Mouse (Mus musculus) heart, embryonic 14.5 days (tissue): Measurements from ENCODE around the gene Cog4. TPM values are rescaled to one million over a fixed set of nuclear protein-coding genes. Genes with fewer than 3 reads are reported as not detected.
A peak's percentile ranks its signal among the peaks of the same experiment; 100 is the strongest.
"Not testable (repeated sequence)": the region's sequence is repeated elsewhere in the genome, so short reads cannot be mapped to it uniquely, and the experiment has no call there.

ENCODE experiments used
- ATAC-seq: fragments of 200-750 bp; cut with Nextera tagmentation; 2 replicates; pipeline ENCODE4 v1.8.0; 2017; ENCODE audit warnings: low read depth, moderate TSS enrichment; ENCODE audit not compliant: insufficient number of reproducible peaks, insufficient read depth, low FRiP score
- H3K27ac ChIP-seq, 2 experiments: fragments of 200-500 bp in 1 of 2; fragments of 300-500 bp in 1 of 2; sonication (generic) in 1 of 2; replicated peaks in 1 of 2; 2 replicates each; pipeline ENCODE4 v1.5.1; 2012 to 2014; ENCODE audit warnings: low read depth in 2 of 2, low read length in 2 of 2, control low read depth in 1 of 2, mild to moderate bottlenecking in 1 of 2, mixed read lengths in 1 of 2; ENCODE audit not compliant: control insufficient read depth in 1 of 2, insufficient read depth in 1 of 2
- H3K27me3 ChIP-seq: fragments of 300-500 bp; sonication (generic); 2 replicates; pipeline ENCODE4 v1.6.1; 2014; ENCODE audit warnings: mild to moderate bottlenecking, low read length, control low read depth; ENCODE audit not compliant: control insufficient read depth, insufficient read depth
- H3K36me3 ChIP-seq: fragments of 300-500 bp; sonication (generic); 2 replicates; pipeline ENCODE4 v1.6.1; 2014; ENCODE audit warnings: mild to moderate bottlenecking, control low read depth, low read length, mixed read lengths; ENCODE audit not compliant: control insufficient read depth, insufficient read depth
- H3K4me1 ChIP-seq, 2 experiments: fragments of 200-500 bp in 1 of 2; fragments of 300-500 bp in 1 of 2; sonication (generic) in 1 of 2; 2 replicates each; pipeline ENCODE4 v1.6.1; 2012 to 2014; ENCODE audit warnings: low read length in 2 of 2, control low read depth in 1 of 2, mixed read lengths in 1 of 2; ENCODE audit not compliant: control insufficient read depth in 2 of 2, insufficient read depth in 2 of 2
- H3K4me2 ChIP-seq: fragments of 300-500 bp; sonication (generic); 2 replicates; pipeline ENCODE4 v1.6.1; 2014; ENCODE audit warnings: mild to moderate bottlenecking, low read length
- H3K4me3 ChIP-seq, 2 experiments: fragments of 200-500 bp in 1 of 2; fragments of 300-500 bp in 1 of 2; sonication (generic) in 1 of 2; 2 replicates each; pipeline ENCODE4 v1.5.1; 2012 to 2014; ENCODE audit warnings: low read length in 2 of 2, mild to moderate bottlenecking in 2 of 2, control low read depth in 1 of 2, low read depth in 1 of 2, moderate library complexity in 1 of 2; ENCODE audit not compliant: control insufficient read depth in 1 of 2, insufficient read depth in 1 of 2
- H3K9ac ChIP-seq: fragments of 300-500 bp; sonication (generic); 2 replicates; pipeline ENCODE4 v1.6.1; 2014; ENCODE audit warnings: mild to moderate bottlenecking, low read length
- H3K9me3 ChIP-seq: fragments of 300-500 bp; sonication (generic); 2 replicates; pipeline ENCODE4 v1.6.1; 2016; ENCODE audit warnings: low read length, control low read depth; ENCODE audit not compliant: control insufficient read depth
- WGBS: fragments of 180-500 bp; shearing (Covaris S2); extraction: QIAGEN DNeasy Blood & Tissue Kit; methylation state at CpG from one replicate; pipeline ENCODE4 v1.1.7; 2014; 5-methylcytosine and 5-hydroxymethylcytosine counted together
- polyA plus RNA-seq: library from polyadenylated mRNA; unstranded; fragments of >200 nt; fragmentation: Nextera tagmentation; extraction: Ambion mirVana; gene quantifications from 2 replicates; pipeline ENCODE4 v1.2.1, GENCODE M21; 2014

Cog4 gene
- polyA plus RNA-seq, 1 experiment from 2014 or later = 62.0 TPM

DNA sequence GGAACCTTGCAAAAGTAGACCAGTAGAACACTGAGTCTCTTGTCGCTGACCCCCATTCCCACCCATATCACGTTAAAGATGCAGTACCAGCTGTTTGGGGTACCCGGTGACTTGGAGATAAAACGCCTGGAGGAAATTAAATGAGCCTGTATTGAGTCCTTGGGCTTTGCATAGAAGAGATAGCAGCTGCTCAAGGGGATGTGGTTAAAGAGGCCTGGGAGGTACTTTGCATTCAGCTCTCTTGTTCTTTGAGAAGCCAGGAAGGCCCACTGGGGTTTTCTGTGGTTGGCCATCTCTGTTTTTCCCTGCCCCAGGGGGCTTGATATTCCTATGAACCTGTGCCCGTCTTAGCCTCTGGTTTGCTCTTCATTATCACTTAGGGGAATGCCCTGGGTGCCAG lies 82.7 kb downstream of the Cog4 start:
- Histone ChIP-seq H3K36me3 (no peaks in the 10 kb centered on the region), H3K4me3 (no peak overlapping the region), H3K27ac (no peak overlapping the region), H3K9ac (no peak overlapping the region), H3K4me2 (no peak overlapping the region), H3K27me3 (no peaks in the 10 kb centered on the region), H3K4me1 (peaks cover 21 to 37% of the 10 kb centered on the region in 2 experiments), H3K9me3 (no peaks in the 10 kb centered on the region)
- WGBS = 47% methylated on average over 5 of the region's 5 CpGs
- no peak for ATAC-seq

DNA sequence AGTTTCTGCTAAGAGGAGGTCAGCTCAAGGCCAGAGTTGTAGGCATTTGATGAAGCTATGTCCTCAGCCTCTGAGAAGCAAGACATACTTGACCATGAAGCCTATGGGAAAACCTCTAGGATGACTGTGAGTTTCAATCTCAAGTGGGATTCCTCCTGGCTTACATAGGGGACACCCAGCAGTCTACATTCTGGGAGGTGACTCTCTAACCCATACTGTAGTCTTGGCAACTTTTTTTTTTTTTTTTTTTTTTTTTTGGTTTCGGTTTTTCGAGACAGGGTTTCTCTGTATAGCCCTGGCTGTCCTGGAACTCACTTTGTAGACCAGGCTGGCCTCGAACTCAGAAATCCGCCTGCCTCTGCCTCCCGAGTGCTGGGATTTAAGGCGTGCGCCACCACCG lies 83.3 kb downstream of the Cog4 start:
- not testable (repeated sequence) for H3K27me3 ChIP-seq, H3K27ac ChIP-seq, H3K36me3 ChIP-seq, H3K4me2 ChIP-seq, ATAC-seq, H3K9ac ChIP-seq, H3K9me3 ChIP-seq, H3K4me3 ChIP-seq
- WGBS = 96% methylated on average over 7 of the region's 8 CpGs
- peaks cover 21 to 37% of the 10 kb centered on the region in 2 experiments for H3K4me1 ChIP-seq

GRCm38 (mm10) chr8:110931176-110931939 lies 85.0 kb downstream of the Cog4 start:
- 0 out of 2 replicates have a peak overlapping the region, but pooled peaks have one; percentile 11 for H3K4me2 ChIP-seq
- H3K36me3 ChIP-seq = peaks cover 3% of the 10 kb centered on the region; the same call in 1 of the 2 replicates
- peak; percentile 79 for ATAC-seq
- no peak overlapping the region for H3K4me3 ChIP-seq
- H3K27me3 ChIP-seq = no peaks in the 10 kb centered on the region
- H3K9ac ChIP-seq = no peak overlapping the region; the same call in 1 of the 2 replicates
- peaks cover 18 to 34% of the 10 kb centered on the region in 2 experiments for H3K4me1 ChIP-seq
- H3K27ac ChIP-seq = peak overlapping the region; percentile 31 to 68
- WGBS = 41% methylated on average over 12 of the region's 12 CpGs
- H3K9me3 ChIP-seq = no peaks in the 10 kb centered on the region

Other genes with a start within 250 kb of the Cog4 start
- 17.4 and 19.6 TPM in 2 replicates for gene Vac14, start 228.0 kb upstream of the Cog4 start, polyA plus RNA-seq
- gene Mtss1l, start 125.1 kb upstream of the Cog4 start, polyA plus RNA-seq = 17.2 and 17.6 TPM in 2 replicates
- gene Il34, start 40.7 kb upstream of the Cog4 start, polyA plus RNA-seq = 0.24 and 0.49 TPM in 2 replicates
- 74.8 and 77.8 TPM in 2 replicates for gene Sf3b3, start 187 bp downstream of the Cog4 start, polyA plus RNA-seq
- 4.9 and 6.0 TPM in 2 replicates for gene Fuk, start 55.9 kb downstream of the Cog4 start, polyA plus RNA-seq
- gene St3gal2, start 73.3 kb downstream of the Cog4 start, polyA plus RNA-seq = 9.6 and 10.4 TPM in 2 replicates
- 13.8 and 14.9 TPM in 2 replicates for gene Ddx19a, start 151.2 kb downstream of the Cog4 start, polyA plus RNA-seq
- gene Ddx19b, start 185.2 kb downstream of the Cog4 start, polyA plus RNA-seq = 3.6 and 4.1 TPM in 2 replicates
- 31.7 and 35.4 TPM in 2 replicates for gene Aars, start 186.5 kb downstream of the Cog4 start, polyA plus RNA-seq
- gene Exosc6, start 209.7 kb downstream of the Cog4 start, polyA plus RNA-seq = 10.7 and 14.5 TPM in 2 replicates
- not detected in 2 replicates for gene Clec18a, start 245.8 kb downstream of the Cog4 start, polyA plus RNA-seq
- gene Pdpr, start 248.0 kb downstream of the Cog4 start, polyA plus RNA-seq = 9.3 and 9.8 TPM in 2 replicates